Mouse (Mus musculus) retina, adult 2 months (tissue): ENCODE results near the gene Vmn2r42.
"Not testable (repeated sequence)": the region's sequence is repeated elsewhere in the genome, so short reads cannot be mapped to it uniquely, and the experiment has no call there.

Experiments used
- DNase-seq: peaks from one replicate; pipeline ENCODE4 v3.0.0-alpha.2; 2012; ENCODE audit warnings: low read depth, low spot score

Gene Vmn2r42

GRCm38 (mm10) chr7:8200220-8200619 is at the start of gene Vmn2r42:
TSS of gene Vmn2r42 (minus strand) at chr7:8200320.
- not testable (repeated sequence) for DNase-seq

GRCm38 (mm10) chr7:8161554-8161953 is 38.6 kb downstream of the Vmn2r42 start, which contains the start of gene Vmn2r41:
TSS of gene Vmn2r41 (minus strand) at chr7:8161654.
- DNase-seq: not testable (repeated sequence)
